8 mouse cellular contexts compared by ENCODE assay signal in the genomic region with DNA sequence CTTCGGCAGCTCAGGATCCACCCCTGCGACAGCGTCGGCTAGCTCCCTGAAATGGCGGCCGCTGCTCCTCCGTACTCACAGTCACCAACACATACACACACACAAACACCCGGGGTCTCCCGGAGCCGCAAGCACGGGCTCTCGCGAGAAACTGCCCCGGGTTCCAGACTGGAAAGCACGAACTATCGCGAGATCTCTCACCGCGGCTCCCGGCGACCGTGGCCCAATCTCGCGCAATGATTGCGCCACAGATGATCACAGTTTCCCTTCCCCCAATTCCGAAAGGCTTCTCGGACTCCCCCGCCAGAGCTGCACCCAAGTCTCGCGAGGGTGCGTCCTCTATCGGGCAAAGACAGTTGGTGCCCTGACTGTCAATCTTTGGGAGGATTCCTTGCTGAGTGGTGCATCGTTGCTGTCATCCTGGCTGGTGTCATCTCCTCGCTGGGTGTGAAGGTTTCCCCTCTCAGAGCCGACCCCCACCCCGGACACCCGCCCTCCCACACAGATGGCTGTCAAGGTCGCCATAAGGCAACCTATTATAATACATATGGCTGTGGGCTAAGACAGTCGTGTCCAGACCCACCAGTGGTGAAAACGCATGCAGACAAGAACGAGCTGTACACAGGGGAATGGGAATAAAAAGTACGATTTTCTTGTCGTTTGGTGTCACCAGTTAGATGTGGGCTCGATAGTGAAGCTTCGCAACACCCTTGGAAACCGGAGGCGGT. TPM values are rescaled to one million over a fixed set of nuclear protein-coding genes. Genes with fewer than 3 reads are reported as not detected.
DNase-seq lines count a peak whose midpoint lies in the region; ATAC-seq and TF ChIP-seq lines count a peak whose summit lies in the region.

TSS of gene Rbm39 (minus strand) at position 145 of the 728 bp plus-strand sequence.

- H3K4me2 ChIP-seq in forebrain, embryonic 14.5 days (ENCODE audit: low read length): peak within 1 kb of the TSS; percentile 77
- H3K4me2 ChIP-seq in neural tube, embryonic 15.5 days: peak within 1 kb of the TSS; percentile 59

- peak within 1 kb of the TSS; percentile 97 for H3K9ac ChIP-seq in ES-Bruce4 (ENCODE audit: low read depth, poor library complexity, severe bottlenecking)
- H3K9ac ChIP-seq in forebrain, embryonic 14.5 days (ENCODE audit: low read length): peak within 1 kb of the TSS; percentile 100
- peak within 1 kb of the TSS; percentile 100 for H3K9ac ChIP-seq in neural tube, embryonic 15.5 days (replicated peaks)

- peak within 1 kb of the TSS; percentile 74 for H3K27ac ChIP-seq in ES-Bruce4 (ENCODE audit: insufficient read depth, low read length)
- H3K27ac ChIP-seq in forebrain, embryonic 14.5 days (ENCODE audit: low read depth, low read length): peak within 1 kb of the TSS; percentile 98
- H3K27ac ChIP-seq in neural tube, embryonic 15.5 days (replicated peaks): peak within 1 kb of the TSS; percentile 98

- under 1% methylated on average over 47 of the region's 47 CpGs for WGBS in forebrain, embryonic 14.5 days
- under 1% methylated on average over 47 of the region's 47 CpGs for WGBS in neural tube, embryonic 15.5 days

- no peak for TF ChIP-seq CTCF in ES-Bruce4 (IDR thresholded peaks at IDR 0.05; ENCODE audit: low read depth, low read length)

- H3K4me3 ChIP-seq in ES-Bruce4 (ENCODE audit: low read depth, low read length): peak within 1 kb of the TSS; percentile 89
- peak within 1 kb of the TSS; percentile 100 for H3K4me3 ChIP-seq in forebrain, embryonic 14.5 days (ENCODE audit: low read depth, low read length)
- peak within 1 kb of the TSS; percentile 96 for H3K4me3 ChIP-seq in neural tube, embryonic 15.5 days (replicated peaks)

- TF ChIP-seq EP300 in ES-Bruce4 (IDR thresholded peaks at IDR 0.05; ENCODE audit: insufficient read depth, low read depth, low read length): no peak

- no peaks in the 10 kb centered on the region for H3K4me1 ChIP-seq in ES-Bruce4 (ENCODE audit: control insufficient read depth, insufficient read depth, low read length)
- H3K4me1 ChIP-seq in forebrain, embryonic 14.5 days (ENCODE audit: control insufficient read depth, insufficient read depth, low read length): peaks cover 13% of the 10 kb centered on the region
- peaks cover 31% of the 10 kb centered on the region for H3K4me1 ChIP-seq in neural tube, embryonic 15.5 days

- no peaks in the 10 kb centered on the region for H3K9me3 ChIP-seq in ES-Bruce4 (replicated peaks; ENCODE audit: control insufficient read depth, insufficient read depth, low read length, poor library complexity, severe bottlenecking)
- no peaks in the 10 kb centered on the region for H3K9me3 ChIP-seq in forebrain, embryonic 14.5 days (replicated peaks; ENCODE audit: control insufficient read depth, low read length)
- H3K9me3 ChIP-seq in neural tube, embryonic 15.5 days (replicated peaks): no peaks in the 10 kb centered on the region

- peaks cover 32% of the 10 kb centered on the region for H3K36me3 ChIP-seq in ES-Bruce4 (ENCODE audit: control insufficient read depth, insufficient read depth, low read length, poor library complexity, severe bottlenecking)
- H3K36me3 ChIP-seq in forebrain, embryonic 14.5 days (ENCODE audit: control insufficient read depth, insufficient read depth, low read length): peaks cover 23% of the 10 kb centered on the region
- H3K36me3 ChIP-seq in neural tube, embryonic 15.5 days: peaks cover 14% of the 10 kb centered on the region

- intact Hi-C loops in heart, postnatal 14 days (cut with DNase I): loop anchor here (2.0 to 5.0 kb wide), 2 partner anchors 17 to 97 kb away; partner anchors contain the start of gene Phf20

- ATAC-seq in cerebellum, adult (ENCODE audit: insufficient number of reproducible peaks, low FRiP score, low TSS enrichment): peak; percentile 98
- peak; percentile 97 for ATAC-seq in forebrain, embryonic 14.5 days
- peak; percentile 97 for ATAC-seq in neural tube, embryonic 15.5 days (ENCODE audit: low FRiP score)

- no peaks in the 10 kb centered on the region for H3K27me3 ChIP-seq in ES-Bruce4 (ENCODE audit: control insufficient read depth, insufficient read depth, low read length, poor library complexity, severe bottlenecking)
- no peaks in the 10 kb centered on the region for H3K27me3 ChIP-seq in forebrain, embryonic 14.5 days (replicated peaks; ENCODE audit: control insufficient read depth, insufficient read depth, low read length)
- no peaks in the 10 kb centered on the region for H3K27me3 ChIP-seq in neural tube, embryonic 15.5 days (replicated peaks)

- peak; percentile 65 for TF ChIP-seq POLR2A in ES-Bruce4 (IDR thresholded peaks at IDR 0.05; ENCODE audit: insufficient read depth, low read length)

- DNase-seq in forebrain, embryonic 14.5 days (ENCODE audit: low spot score): peak; percentile 100
- peak; percentile 100 for DNase-seq in heart, postnatal 14 days
- DNase-seq in layer of hippocampus, adult 11-12 months (ENCODE audit: low spot score): peak; percentile 100
- peak; percentile 99 to 100 for DNase-seq in lung, adult 18-20 months
- DNase-seq in testis, postnatal 14 days (ENCODE audit: low spot score): peak; percentile 100

RNA-seq across cellular contexts. Expression of gene Rbm39, which starts in this region (rescaled TPM):
- 478 and 518 TPM in 2 replicates for polyA plus RNA-seq in ES-Bruce4 (2011; ENCODE audit: insufficient read depth, insufficient read length, low read depth, missing spikeins)
- polyA plus RNA-seq in forebrain, embryonic 14.5 days (2014; fragmentation: Nextera tagmentation; extraction: Ambion mirVana): 502 and 507 TPM in 2 replicates
- 100 to 1,000 TPM; 201 to 205 TPM for total RNA-seq in heart, postnatal 14 days (2021)
- 420 and 462 TPM in 2 replicates for polyA plus RNA-seq in neural tube, embryonic 15.5 days (2015; fragmentation: Nextera tagmentation; extraction: Ambion mirVana)

Comparison
In these comparisons a context has a peak if more than half of its experiments do, and no peak if none do; other contexts are left out.
1. Peak in every context shown above with its lines: DNase-seq, ATAC-seq, H3K4me3 ChIP-seq and H3K27ac ChIP-seq.